Mouse (Mus musculus) liver, adult 2 months (tissue): Measurements from ENCODE around the gene Gas2l1. TPM values are rescaled to one million over a fixed set of nuclear protein-coding genes. Genes with fewer than 3 reads are reported as not detected.

Experiments used
- DNase-seq: peaks from one replicate; pipeline ENCODE4 v3.0.0-alpha.2; 2011; ENCODE audit warnings: low read depth, low spot score; ENCODE audit errors: extremely low read depth
- H3K27ac ChIP-seq: fragments of 200-500 bp; replicated peaks from 2 replicates; pipeline ENCODE4 v1.5.1; 2012; ENCODE audit warnings: low read depth, mild to moderate bottlenecking, control low read depth, inconsistent platforms, low read length; ENCODE audit not compliant: insufficient read depth
- H3K27me3 ChIP-seq: fragments of 200-500 bp; 2 replicates; pipeline ENCODE4 v1.6.1; 2012; ENCODE audit warnings: mild to moderate bottlenecking, moderate library complexity, low read length, inconsistent platforms; ENCODE audit not compliant: control insufficient read depth, insufficient read depth
- H3K36me3 ChIP-seq: fragments of 200-500 bp; 2 replicates; pipeline ENCODE4 v1.6.1; 2012; ENCODE audit warnings: low read length, inconsistent platforms; ENCODE audit not compliant: control insufficient read depth, insufficient read depth
- H3K4me1 ChIP-seq: fragments of 200-500 bp; 2 replicates; pipeline ENCODE4 v1.6.1; 2011; ENCODE audit warnings: low read length; ENCODE audit not compliant: control insufficient read depth, insufficient read depth
- H3K4me3 ChIP-seq: fragments of 200-500 bp; 2 replicates; pipeline ENCODE4 v1.5.1; 2011; ENCODE audit warnings: low read depth, mild to moderate bottlenecking, control low read depth, low read length, moderate library complexity; ENCODE audit not compliant: insufficient read depth
- H3K79me2 ChIP-seq: fragments of 200-500 bp; 2 replicates; pipeline ENCODE4 v1.6.1; 2012; ENCODE audit warnings: inconsistent platforms, mild to moderate bottlenecking, low read length, moderate library complexity; ENCODE audit not compliant: control insufficient read depth, insufficient read depth
- H3K9ac ChIP-seq: fragments of 200-500 bp; 2 replicates; pipeline ENCODE4 v1.6.1; 2012; ENCODE audit warnings: low read depth, mild to moderate bottlenecking, control low read depth, inconsistent platforms, low read length
- CTCF ChIP-seq: fragments of 200-500 bp; IDR thresholded peaks from 2 replicates; pipeline ENCODE4 v1.5.1; 2011; ENCODE audit warnings: low read depth, low read length, control low read depth
- POLR2A ChIP-seq: fragments of 200-500 bp; IDR thresholded peaks from 2 replicates; pipeline ENCODE4 v1.6.1; 2011; ENCODE audit warnings: low read length, control low read depth; ENCODE audit not compliant: insufficient read depth; ENCODE audit errors: extremely low read depth
- WGBS: fragments of 180-500 bp; shearing (Covaris S2); methylation state at CpG from one replicate; pipeline ENCODE4 v1.1.7; 2018; 5-methylcytosine and 5-hydroxymethylcytosine counted together
- polyA plus RNA-seq: library from polyadenylated mRNA; depleted of rRNA; stranded (reverse); fragments of >200 nt; gene quantifications from 2 replicates; pipeline ENCODE4 v1.2.3, GENCODE M21; 2012
- total RNA-seq: library from RNA; depleted of rRNA; stranded (reverse); fragments of >200 nt; gene quantifications from 2 replicates; pipeline ENCODE4 v1.2.3, GENCODE M21; 2014

Gas2l1 gene
- total and polyA plus RNA-seq, 2 experiments, result 3.1 to 25.4 TPM

- H3K36me3 ChIP-seq, result no peaks in the 10 kb centered on the region
- no peak for TF ChIP-seq POLR2A
- TF ChIP-seq CTCF, result no peak
- H3K4me3 ChIP-seq, result peak overlapping the region; percentile 88; the same call in 1 of the 2 replicates
- H3K79me2 ChIP-seq, result peaks cover 8% of the 10 kb centered on the region; the same call in 1 of the 2 replicates
- H3K9ac ChIP-seq, result peak overlapping the region; percentile 83
- peaks cover 22% of the 10 kb centered on the region for H3K4me1 ChIP-seq
- DNase-seq, result no peak
- 69% methylated on average over 30 of the region's 31 CpGs for WGBS
- H3K27me3 ChIP-seq, result no peaks in the 10 kb centered on the region
- no peak overlapping the region for H3K27ac ChIP-seq
Observed at GRCm38 (mm10) chr11:5063561-5064281, 1.4 kb downstream of the Gas2l1 start.

GRCm38 (mm10) chr11:5062860-5063505 lies 2.1 kb downstream of the Gas2l1 start:
- Histone ChIP-seq H3K36me3 (no peaks in the 10 kb centered on the region), H3K27me3 (0 out of 2 replicates have a peak, but pooled peaks cover 4% of the 10 kb centered on the region), H3K27ac (no peak overlapping the region), H3K4me3 (no peak overlapping the region), H3K9ac (no peak overlapping the region; the same call in 1 of the 2 replicates), H3K4me1 (peaks cover 22% of the 10 kb centered on the region), H3K79me2 (peaks cover 8% of the 10 kb centered on the region; the same call in 1 of the 2 replicates)
- WGBS, result 79% methylated on average over 13 of the region's 13 CpGs
- no peak for TF ChIP-seq POLR2A
- TF ChIP-seq CTCF, result no peak
- DNase-seq, result no peak

GRCm38 (mm10) chr11:5062326-5062725 lies 2.8 kb downstream of the Gas2l1 start:
- WGBS, result 48% methylated on average over 13 of the region's 13 CpGs
- H3K79me2 ChIP-seq, result peaks cover 8% of the 10 kb centered on the region; the same call in 1 of the 2 replicates
- peak overlapping the region; percentile 42; the same call in 1 of the 2 replicates for H3K4me3 ChIP-seq
- no peaks in the 10 kb centered on the region for H3K36me3 ChIP-seq
- no peak for DNase-seq
- no peak for TF ChIP-seq CTCF
- TF ChIP-seq POLR2A, result no peak
- peaks cover 22% of the 10 kb centered on the region for H3K4me1 ChIP-seq
- H3K27ac ChIP-seq, result no peak overlapping the region
- H3K9ac ChIP-seq, result peak overlapping the region; percentile 33
- 0 out of 2 replicates have a peak, but pooled peaks cover 7% of the 10 kb centered on the region for H3K27me3 ChIP-seq

- Histone ChIP-seq H3K4me3 (peak overlapping the region; percentile 42; the same call in 1 of the 2 replicates), H3K79me2 (peaks cover 8% of the 10 kb centered on the region; the same call in 1 of the 2 replicates), H3K4me1 (peaks cover 22% of the 10 kb centered on the region), H3K36me3 (no peaks in the 10 kb centered on the region), H3K27ac (no peak overlapping the region), H3K27me3 (0 out of 2 replicates have a peak, but pooled peaks cover 7% of the 10 kb centered on the region), H3K9ac (peak overlapping the region; percentile 24; the same call in 1 of the 2 replicates)
- TF ChIP-seq POLR2A (no peak), CTCF (no peak)
- 21% methylated on average over 62 of the region's 62 CpGs for WGBS
- DNase-seq, result peak; percentile 68
Observed at GRCm38 (mm10) chr11:5061413-5062139, 3.6 kb downstream of the Gas2l1 start.

- no peak overlapping the region for H3K9ac ChIP-seq
- TF ChIP-seq POLR2A, result no peak
- no peak for TF ChIP-seq CTCF
- H3K27ac ChIP-seq, result no peak overlapping the region
- H3K4me3 ChIP-seq, result no peak overlapping the region
- peaks cover 8% of the 10 kb centered on the region; the same call in 1 of the 2 replicates for H3K79me2 ChIP-seq
- H3K4me1 ChIP-seq, result peaks cover 22% of the 10 kb centered on the region
- no peaks in the 10 kb centered on the region for H3K36me3 ChIP-seq
- WGBS, result 93% methylated on average over 28 of the region's 28 CpGs
- DNase-seq, result no peak
- H3K27me3 ChIP-seq, result 0 out of 2 replicates have a peak, but pooled peaks cover 7% of the 10 kb centered on the region
Observed at GRCm38 (mm10) chr11:5060756-5061412, 4.2 kb downstream of the Gas2l1 start.
